Mouse (Mus musculus) embryonic facial prominence, embryonic 14.5 days (tissue): ENCODE results near the gene Plcl2. TPM values are rescaled to one million over a fixed set of nuclear protein-coding genes. Genes with fewer than 3 reads are reported as not detected.
"Not testable (repeated sequence)": the region's sequence is repeated elsewhere in the genome, so short reads cannot be mapped to it uniquely, and the experiment has no call there.

Experiments used
- ATAC-seq: fragments of 200-750 bp; cut with Nextera tagmentation; 2 replicates; pipeline ENCODE4 v1.8.0; 2017; ENCODE audit warnings: low read depth, moderate number of reproducible peaks, moderate TSS enrichment
- DNase-seq: peaks from one replicate; pipeline ENCODE4 v3.0.0-alpha.2; 2015; ENCODE audit warnings: low spot score
- H3K27ac ChIP-seq: fragments of 300-500 bp; sonication (generic); replicated peaks from 2 replicates; pipeline ENCODE4 v1.5.1; 2014; ENCODE audit warnings: low read depth, mild to moderate bottlenecking, low read length, moderate library complexity
- H3K27me3 ChIP-seq: fragments of 300-500 bp; sonication (generic); replicated peaks from 2 replicates; pipeline ENCODE4 v1.6.1; 2014; ENCODE audit warnings: low read length; ENCODE audit not compliant: control insufficient read depth, insufficient read depth
- H3K36me3 ChIP-seq: fragments of 300-500 bp; sonication (generic); 2 replicates; pipeline ENCODE4 v1.6.1; 2014; ENCODE audit warnings: low read length, mixed read lengths; ENCODE audit not compliant: control insufficient read depth, insufficient read depth
- H3K4me1 ChIP-seq: fragments of 300-500 bp; sonication (generic); 2 replicates; pipeline ENCODE4 v1.6.1; 2014; ENCODE audit warnings: antibody characterized with exemption, low read length; ENCODE audit not compliant: control insufficient read depth, insufficient read depth
- H3K4me2 ChIP-seq: fragments of 300-500 bp; sonication (generic); 2 replicates; pipeline ENCODE4 v1.6.1; 2014; ENCODE audit warnings: low read depth, mild to moderate bottlenecking, low read length, moderate library complexity, mixed read lengths
- H3K4me3 ChIP-seq: fragments of 300-500 bp; sonication (generic); 2 replicates; pipeline ENCODE4 v1.5.1; 2014; ENCODE audit warnings: low read depth, mild to moderate bottlenecking, low read length
- H3K9ac ChIP-seq: fragments of 300-500 bp; sonication (generic); 2 replicates; pipeline ENCODE4 v1.6.1; 2014; ENCODE audit warnings: low read depth, mild to moderate bottlenecking, low read length, moderate library complexity, mixed read lengths
- H3K9me3 ChIP-seq: fragments of 300-500 bp; sonication (generic); 2 replicates; pipeline ENCODE4 v1.6.1; 2016; ENCODE audit warnings: low read length; ENCODE audit not compliant: control insufficient read depth
- WGBS: fragments of 180-500 bp; shearing (Covaris S2); extraction: QIAGEN DNeasy Blood & Tissue Kit; methylation state at CpG from one replicate; pipeline ENCODE4 v1.1.7; 2014; 5-methylcytosine and 5-hydroxymethylcytosine counted together
- polyA plus RNA-seq: library from polyadenylated mRNA; unstranded; fragments of >200 nt; fragmentation: Nextera tagmentation; extraction: Ambion mirVana; gene quantifications from 2 replicates; pipeline ENCODE4 v1.2.1, GENCODE M21; 2014

The Plcl2 gene
- polyA plus RNA-seq, 1 experiment from 2014 or later, result 6.4 TPM

GRCm38 (mm10) chr17:50638791-50639190 lies 129.6 kb downstream of the Plcl2 start:
- H3K36me3 ChIP-seq, result no peaks in the 10 kb centered on the region
- H3K4me1 ChIP-seq, result peaks cover 5% of the 10 kb centered on the region; the same call in 1 of the 2 replicates
- ATAC-seq, result no peak
- no peaks in the 10 kb centered on the region for H3K27me3 ChIP-seq
- H3K9ac ChIP-seq, result no peak overlapping the region
- no peak overlapping the region for H3K27ac ChIP-seq
- H3K4me2 ChIP-seq, result no peak overlapping the region
- no peak for DNase-seq
- no peak overlapping the region for H3K4me3 ChIP-seq
- no peaks in the 10 kb centered on the region for H3K9me3 ChIP-seq
- WGBS, result 77% methylated on average over 3 of the region's 3 CpGs

DNA sequence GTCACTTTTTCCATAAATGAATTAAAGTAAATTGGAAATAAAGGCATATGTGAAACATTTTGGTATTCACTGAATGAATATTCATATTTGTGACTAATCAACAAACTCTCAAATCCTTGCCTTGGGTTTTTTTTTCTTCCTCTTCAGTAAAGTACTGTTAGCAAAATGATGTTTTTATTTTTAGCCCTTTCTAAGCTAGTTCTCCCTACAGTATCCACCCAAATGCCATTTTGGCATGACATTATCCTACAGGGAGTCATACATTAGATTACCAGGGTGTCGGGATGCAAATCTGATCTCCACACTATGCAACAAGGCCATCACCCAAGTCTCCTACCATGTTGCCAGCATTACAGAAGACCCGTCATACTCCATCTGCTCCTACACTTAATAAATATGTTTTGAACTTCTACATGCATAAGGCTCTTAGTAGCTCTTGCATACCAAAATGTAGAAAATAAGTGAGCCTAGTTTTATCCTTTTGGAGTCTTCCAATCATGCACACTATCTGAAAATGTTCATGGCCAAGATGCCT lies 131.9 kb downstream of the Plcl2 start:
- Histone ChIP-seq H3K4me3 (no peak overlapping the region), H3K36me3 (no peaks in the 10 kb centered on the region), H3K9ac (no peak overlapping the region), H3K27ac (no peak overlapping the region), H3K4me1 (peaks cover 5% of the 10 kb centered on the region; the same call in 1 of the 2 replicates), H3K27me3 (no peaks in the 10 kb centered on the region), H3K9me3 (no peaks in the 10 kb centered on the region), H3K4me2 (no peak overlapping the region)
- 95% methylated on average over 2 of the region's 2 CpGs for WGBS
- ATAC-seq (no peak), DNase-seq (no peak)

- no peak overlapping the region for H3K27ac ChIP-seq
- H3K36me3 ChIP-seq, result no peaks in the 10 kb centered on the region
- WGBS, result 76% methylated on average over 1 of the region's 1 CpGs
- H3K9me3 ChIP-seq, result no peaks in the 10 kb centered on the region
- H3K9ac ChIP-seq, result no peak overlapping the region
- no peak overlapping the region for H3K4me3 ChIP-seq
- H3K4me1 ChIP-seq, result peaks cover 5% of the 10 kb centered on the region; the same call in 1 of the 2 replicates
- no peak for ATAC-seq
- no peak for DNase-seq
- H3K27me3 ChIP-seq, result no peaks in the 10 kb centered on the region
- no peak overlapping the region for H3K4me2 ChIP-seq
These were observed 132.7 kb downstream of the Plcl2 start for GRCm38 (mm10) chr17:50641879-50642278.

DNA sequence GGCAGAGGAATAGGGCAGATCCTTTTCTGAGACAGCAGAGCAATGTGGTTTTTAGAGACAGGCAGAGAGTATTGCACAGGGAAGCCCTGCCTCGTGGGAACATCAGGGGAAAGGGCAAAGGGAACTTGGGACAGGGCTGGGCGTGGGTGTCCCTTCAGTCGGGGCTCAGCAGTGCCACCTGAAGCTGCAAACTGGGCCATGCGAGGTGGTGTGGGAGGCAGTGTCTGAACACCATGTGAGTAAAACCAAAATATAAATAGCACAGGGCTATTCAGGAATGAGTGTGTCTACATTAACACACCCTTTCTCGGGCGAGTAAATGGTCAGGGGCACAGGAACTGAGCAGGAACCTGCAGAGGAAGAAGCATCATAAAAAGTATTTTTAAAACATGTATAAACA lies 134.2 kb downstream of the Plcl2 start:
- H3K27ac ChIP-seq, result no peak overlapping the region
- peaks cover 5% of the 10 kb centered on the region; the same call in 1 of the 2 replicates for H3K4me1 ChIP-seq
- H3K9me3 ChIP-seq, result peaks cover 7% of the 10 kb centered on the region; the same call in 1 of the 2 replicates
- 56% methylated on average over 6 of the region's 6 CpGs for WGBS
- H3K4me3 ChIP-seq, result no peak overlapping the region
- no peak overlapping the region for H3K4me2 ChIP-seq
- H3K27me3 ChIP-seq, result no peaks in the 10 kb centered on the region
- ATAC-seq, result peak; percentile 37; the same call in 1 of the 2 replicates
- H3K9ac ChIP-seq, result no peak overlapping the region
- no peak for DNase-seq
- no peaks in the 10 kb centered on the region for H3K36me3 ChIP-seq

GRCm38 (mm10) chr17:50643989-50644388 lies 134.8 kb downstream of the Plcl2 start:
- 18% methylated on average over 6 of the region's 6 CpGs for WGBS
- H3K4me2 ChIP-seq, result no peak overlapping the region

GRCm38 (mm10) chr17:50648141-50648540 lies 138.9 kb downstream of the Plcl2 start:
- not testable (repeated sequence) for DNase-seq, ATAC-seq, H3K9ac ChIP-seq, H3K4me3 ChIP-seq, H3K4me2 ChIP-seq, H3K36me3 ChIP-seq, H3K9me3 ChIP-seq, H3K27ac ChIP-seq, H3K27me3 ChIP-seq, H3K4me1 ChIP-seq
- whole genome bisulfite sequencing, result 88% methylated on average over 4 of the region's 4 CpGs

More at GRCm38 (mm10) chr17:50643989-50644388, 134.8 kb downstream of the Plcl2 start:
- Histone ChIP-seq H3K27ac (no peak overlapping the region), H3K36me3 (no peaks in the 10 kb centered on the region), H3K27me3 (no peaks in the 10 kb centered on the region), H3K9me3 (peaks cover 8% of the 10 kb centered on the region; the same call in 1 of the 2 replicates), H3K9ac (no peak overlapping the region), H3K4me1 (peaks cover 5% of the 10 kb centered on the region; the same call in 1 of the 2 replicates), H3K4me3 (no peak overlapping the region)
- DNase-seq, result peak; percentile 40
- ATAC-seq, result no peak

- no peaks in the 10 kb centered on the region for H3K4me1 ChIP-seq
- 93% methylated on average over 6 of the region's 6 CpGs for WGBS
- no peak overlapping the region for H3K4me2 ChIP-seq
- ATAC-seq (no peak), DNase-seq (no peak)
- peaks cover 8% of the 10 kb centered on the region; the same call in 1 of the 2 replicates for H3K9me3 ChIP-seq
- no peak overlapping the region for H3K9ac ChIP-seq
- no peaks in the 10 kb centered on the region for H3K27me3 ChIP-seq
- no peaks in the 10 kb centered on the region for H3K36me3 ChIP-seq
- H3K4me3 ChIP-seq, result no peak overlapping the region
- H3K27ac ChIP-seq, result no peak overlapping the region
These were observed 139.7 kb downstream of the Plcl2 start for GRCm38 (mm10) chr17:50648757-50649419.

GRCm38 (mm10) chr17:50650535-50651223 lies 141.5 kb downstream of the Plcl2 start:
- no peak for DNase-seq
- H3K4me3 ChIP-seq, result no peak overlapping the region
- peaks cover 8% of the 10 kb centered on the region; the same call in 1 of the 2 replicates for H3K9me3 ChIP-seq
- no peaks in the 10 kb centered on the region for H3K36me3 ChIP-seq
- no peak for ATAC-seq
- H3K27ac ChIP-seq, result no peak overlapping the region
- no peak overlapping the region for H3K9ac ChIP-seq
- no peaks in the 10 kb centered on the region for H3K4me1 ChIP-seq
- H3K27me3 ChIP-seq, result no peaks in the 10 kb centered on the region
- WGBS, result 86% methylated on average over 14 of the region's 14 CpGs
- no peak overlapping the region for H3K4me2 ChIP-seq
